Mouse (Mus musculus) CH12.LX (cell line): ENCODE results near the gene Nsg2. TPM values are rescaled to one million over a fixed set of nuclear protein-coding genes. Genes with fewer than 3 reads are reported as not detected.

Experiments
- DNase-seq: peaks from one replicate; pipeline ENCODE4 v3.0.0-alpha.2; 2013; ENCODE audit errors: extremely low read depth
- H3K27ac ChIP-seq: 2 replicates; pipeline ENCODE4 v1.5.1; 2012; ENCODE audit warnings: low read depth, mild to moderate bottlenecking, control low read depth, moderate library complexity; ENCODE audit not compliant: insufficient read depth
- H3K27me3 ChIP-seq: replicated peaks from 2 replicates; pipeline ENCODE3; 2012; ENCODE audit warnings: inconsistent platforms
- H3K36me3 ChIP-seq, 2 experiments: replicated peaks in 1 of 2; 2 replicates each; pipeline versions ENCODE3 to v1.6.1; 2012; ENCODE audit warnings: inconsistent platforms in 1 of 2, low read length in 1 of 2, mild to moderate bottlenecking in 1 of 2, mixed read lengths in 1 of 2, moderate library complexity in 1 of 2; ENCODE audit not compliant: control insufficient read depth in 1 of 2, insufficient read depth in 1 of 2
- H3K4me1 ChIP-seq, 2 experiments: 2 replicates each; pipeline ENCODE4 v1.6.1; 2012; ENCODE audit warnings: inconsistent platforms in 1 of 2, moderate library complexity in 1 of 2; ENCODE audit not compliant: insufficient read depth in 2 of 2, control insufficient read depth in 1 of 2
- H3K4me2 ChIP-seq: 2 replicates; pipeline ENCODE4 v1.6.1; 2012; ENCODE audit warnings: low read depth, mild to moderate bottlenecking, control low read depth; ENCODE audit not compliant: poor library complexity, insufficient read depth, severe bottlenecking
- H3K4me3 ChIP-seq, 3 experiments: fragments of 150-350 bp in 1 of 3; sonication (generic) in 1 of 3; replicated peaks in 1 of 3; 2 replicates each; pipeline versions ENCODE3 to v1.5.1; 2011 to 2012; ENCODE audit warnings: low read depth in 2 of 3, low read length in 2 of 3, mild to moderate bottlenecking in 2 of 3, moderate library complexity in 2 of 3, control low read depth in 1 of 3, improper control_type of control experiment in 1 of 3, inconsistent platforms in 1 of 3, mixed read lengths in 1 of 3; ENCODE audit not compliant: poor library complexity in 1 of 3
- H3K79me2 ChIP-seq: replicated peaks from 2 replicates; pipeline ENCODE4 v1.6.1; 2012; ENCODE audit warnings: mild to moderate bottlenecking, moderate library complexity; ENCODE audit not compliant: control insufficient read depth, poor library complexity, insufficient read depth, severe bottlenecking; ENCODE audit errors: extremely low read depth
- H3K9ac ChIP-seq: 2 replicates; pipeline ENCODE4 v1.6.1; 2012; ENCODE audit warnings: low read depth, mild to moderate bottlenecking, control low read depth, moderate library complexity; ENCODE audit not compliant: insufficient read depth
- H3K9me3 ChIP-seq: replicated peaks from 2 replicates; pipeline ENCODE3; 2012; ENCODE audit warnings: low read length, inconsistent platforms, mixed read lengths
- CHD1 ChIP-seq: IDR thresholded peaks from 2 replicates; pipeline ENCODE4 v1.6.1; 2012; ENCODE audit warnings: low read depth, low read length, improper control_type of control experiment, inconsistent platforms
- CHD2 ChIP-seq: IDR thresholded peaks from 2 replicates; pipeline ENCODE4 v1.6.1; 2011; ENCODE audit warnings: low read length, improper control_type of control experiment
- CTCF ChIP-seq, 2 experiments: IDR thresholded peaks in 1 of 2; conservative IDR thresholded peaks in 1 of 2; 2 replicates each; pipeline ENCODE4 v1.5.1; 2011 to 2012; ENCODE audit warnings: low read depth in 2 of 2, low read length in 2 of 2, improper control_type of control experiment in 1 of 2, inconsistent platforms in 1 of 2, mild to moderate bottlenecking in 1 of 2, moderate library complexity in 1 of 2
- E2F4 ChIP-seq: IDR thresholded peaks from 2 replicates; pipeline ENCODE4 v1.6.1; 2011; ENCODE audit warnings: low read depth, low read length, improper control_type of control experiment; ENCODE audit not compliant: insufficient replicate concordance
- ELF1 ChIP-seq: IDR thresholded peaks from 2 replicates; pipeline ENCODE4 v1.6.1; 2014; ENCODE audit warnings: low read depth, mild to moderate bottlenecking, inconsistent platforms, low read length, improper control_type of control experiment
- EP300 ChIP-seq: IDR thresholded peaks from 2 replicates; pipeline ENCODE4 v1.6.1; 2011; ENCODE audit warnings: low read length, improper control_type of control experiment
- GABPA ChIP-seq: IDR thresholded peaks from 2 replicates; pipeline ENCODE4 v1.6.1; 2012; ENCODE audit warnings: low read depth, low read length, improper control_type of control experiment, inconsistent platforms; ENCODE audit not compliant: insufficient replicate concordance
- HCFC1 ChIP-seq: IDR thresholded peaks from 2 replicates; pipeline ENCODE4 v1.6.1; 2012; ENCODE audit warnings: low read depth, mild to moderate bottlenecking, inconsistent platforms, low read length, improper control_type of control experiment
- JUN ChIP-seq: IDR thresholded peaks from 2 replicates; pipeline ENCODE4 v1.6.1; 2011; ENCODE audit warnings: low read depth, mild to moderate bottlenecking, low read length, improper control_type of control experiment, moderate library complexity; ENCODE audit not compliant: insufficient read depth
- JUND ChIP-seq: conservative IDR thresholded peaks from 2 replicates; pipeline ENCODE4 v1.6.1; 2011; ENCODE audit warnings: low read depth, low read length, improper control_type of control experiment
- MAFK ChIP-seq: IDR thresholded peaks from 2 replicates; pipeline ENCODE4 v1.6.1; 2011; ENCODE audit warnings: low read length, improper control_type of control experiment; ENCODE audit not compliant: insufficient replicate concordance
- MAX ChIP-seq: IDR thresholded peaks from 2 replicates; pipeline ENCODE4 v1.6.1; 2011; ENCODE audit warnings: low read length, improper control_type of control experiment
- MAZ ChIP-seq: IDR thresholded peaks from 2 replicates; pipeline ENCODE4 v1.6.1; 2012; ENCODE audit warnings: low read depth, mild to moderate bottlenecking, inconsistent platforms, low read length, improper control_type of control experiment, moderate library complexity
- MEF2A ChIP-seq: IDR thresholded peaks from 2 replicates; pipeline ENCODE4 v1.6.1; 2014; ENCODE audit warnings: low read depth, mild to moderate bottlenecking, inconsistent platforms, low read length, improper control_type of control experiment, borderline replicate concordance
- NRF1 ChIP-seq: IDR thresholded peaks from 2 replicates; pipeline ENCODE4 v1.6.1; 2014; ENCODE audit warnings: low read depth, mild to moderate bottlenecking, inconsistent platforms, low read length, improper control_type of control experiment, moderate library complexity
- PAX5 ChIP-seq: IDR thresholded peaks from 2 replicates; pipeline ENCODE4 v1.6.1; 2012; ENCODE audit warnings: low read length, inconsistent platforms, mixed read lengths
- POLR2A ChIP-seq: IDR thresholded peaks from 2 replicates; pipeline ENCODE4 v1.6.1; 2011; ENCODE audit warnings: low read depth, mild to moderate bottlenecking, improper control_type of control experiment, low read length
- POLR2AphosphoS2 ChIP-seq: IDR thresholded peaks from 2 replicates; pipeline ENCODE4 v1.6.1; 2011; ENCODE audit warnings: low read depth, low read length, improper control_type of control experiment
- TCF12 ChIP-seq: IDR thresholded peaks from 2 replicates; pipeline ENCODE4 v1.6.1; 2014; ENCODE audit warnings: low read depth, mild to moderate bottlenecking, inconsistent platforms, low read length, improper control_type of control experiment
- ZMIZ1 ChIP-seq: IDR thresholded peaks from 2 replicates; pipeline ENCODE4 v1.6.1; 2012; ENCODE audit warnings: low read depth, mild to moderate bottlenecking, inconsistent platforms, low read length, improper control_type of control experiment
- ZNF384 ChIP-seq: IDR thresholded peaks from 2 replicates; pipeline ENCODE4 v1.6.1; 2012; ENCODE audit warnings: low read depth, low read length, improper control_type of control experiment, inconsistent platforms
- dilution Hi-C: fragments of 300-500 bp; cut with MboI; formaldehyde crosslinking; loops from 2 replicates; pipeline ENCODE4 v1.14.3; 2020; ENCODE audit warnings: low sequenced_read_pairs; ENCODE audit not compliant: extremely low pct_unique_long_range_greater_than_20kb, extremely low pct_ligation_motif_present
- in situ Hi-C: fragments of 300-500 bp; cut with MboI; formaldehyde crosslinking; loops from 3 replicates; pipeline ENCODE4 v1.14.3; 2019; ENCODE audit warnings: low sequenced_read_pairs, low pct_ligation_motif_present, low pct_unique_long_range_greater_than_20kb, mixed read lengths
- polyA plus RNA-seq: library from polyadenylated mRNA; unstranded; fragments of >175 nt; gene quantifications from 2 replicates; pipeline ENCODE4 v1.2.1, GENCODE M21; 2012; ENCODE audit warnings: low read depth; ENCODE audit not compliant: insufficient read length
- total RNA-seq, 2 experiments: library from RNA; depleted of rRNA; stranded (reverse); fragments of 300-350 nt in 1 of 2; fragments of >200 nt in 1 of 2; gene quantifications; 2 replicates each; pipeline ENCODE4 v1.2.3; 2012 to 2014

Gene Nsg2
- total and polyA plus RNA-seq, 3 experiments: 2.8 to 7.5 (median 7.4) TPM

DNA sequence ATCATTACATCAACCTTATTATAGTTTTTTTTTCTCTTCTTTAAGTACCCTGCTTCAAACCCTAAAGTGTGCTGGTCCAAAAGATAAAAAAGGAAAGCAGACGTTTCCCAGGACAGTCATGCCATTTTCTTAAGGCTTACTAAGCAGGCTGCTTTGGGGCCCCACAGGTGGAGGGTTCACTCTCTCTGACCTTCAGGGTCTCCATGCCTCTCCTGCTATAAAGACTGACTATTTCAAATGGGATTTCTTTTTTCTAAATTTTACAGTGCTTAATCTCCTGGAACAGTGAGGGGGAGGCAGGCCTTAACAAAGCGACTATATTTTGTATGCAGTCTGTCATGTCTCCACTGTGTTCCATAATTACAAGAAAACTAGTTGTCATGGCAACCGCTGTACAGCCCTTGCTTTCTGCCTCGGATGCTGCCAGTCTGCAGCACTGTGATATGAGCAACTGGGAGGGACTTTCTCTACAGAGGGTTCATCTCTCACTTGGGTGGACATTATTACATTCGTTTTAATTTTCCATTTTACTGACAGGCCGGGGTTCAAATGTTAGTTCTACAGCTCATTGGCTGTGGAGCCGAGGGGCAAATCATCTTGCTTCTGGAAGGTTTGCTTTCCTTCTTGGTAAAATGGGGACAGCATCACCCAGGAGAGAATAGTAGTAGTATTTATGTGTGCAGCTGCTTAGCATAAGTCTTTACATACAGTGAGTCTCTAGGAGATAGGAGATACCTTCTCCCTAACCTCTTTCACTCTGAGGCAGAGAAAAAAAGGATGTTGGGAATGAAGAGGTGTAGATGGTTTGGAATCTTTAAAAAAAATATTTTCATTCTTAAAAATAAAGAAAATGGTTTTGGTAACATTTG is 27.4 kb downstream of the Nsg2 start:
- Histone ChIP-seq H3K36me3 (no peaks in the 10 kb centered on the region), H3K4me1 (peaks cover 6 to 20% of the 10 kb centered on the region in 2 experiments; a peak in 3 of 4 replicates)
- no peak for TF ChIP-seq CHD2
- TF ChIP-seq ELF1: no peak
- TF ChIP-seq MAZ: no peak
- no peak for TF ChIP-seq POLR2AphosphoS2
- no peak for TF ChIP-seq GABPA
- TF ChIP-seq MEF2A: no peak
- no peak for TF ChIP-seq CHD1
- no peak for TF ChIP-seq ZNF384
- TF ChIP-seq JUN: no peak
- TF ChIP-seq ZMIZ1: no peak
- no peak for TF ChIP-seq MAFK
- no peak for TF ChIP-seq EP300
- TF ChIP-seq MAX: no peak
- TF ChIP-seq PAX5: no peak
- TF ChIP-seq TCF12: no peak
- no peak for TF ChIP-seq NRF1
- TF ChIP-seq JUND: no peak
- TF ChIP-seq E2F4: no peak
- TF ChIP-seq HCFC1: no peak
- TF ChIP-seq, all 38 proteins: peak for 0
- Histone ChIP-seq H3K4me2 (no peak overlapping the region), H3K9ac (no peak overlapping the region), H3K4me3 (no peak overlapping the region), H3K9me3 (no peaks in the 10 kb centered on the region), H3K79me2 (no peaks in the 10 kb centered on the region), H3K27me3 (no peaks in the 10 kb centered on the region), H3K27ac (no peak overlapping the region)
- dilution Hi-C loops (no loop called here), in situ Hi-C loops (no loop called here)
- DNase-seq: no peak

DNA sequence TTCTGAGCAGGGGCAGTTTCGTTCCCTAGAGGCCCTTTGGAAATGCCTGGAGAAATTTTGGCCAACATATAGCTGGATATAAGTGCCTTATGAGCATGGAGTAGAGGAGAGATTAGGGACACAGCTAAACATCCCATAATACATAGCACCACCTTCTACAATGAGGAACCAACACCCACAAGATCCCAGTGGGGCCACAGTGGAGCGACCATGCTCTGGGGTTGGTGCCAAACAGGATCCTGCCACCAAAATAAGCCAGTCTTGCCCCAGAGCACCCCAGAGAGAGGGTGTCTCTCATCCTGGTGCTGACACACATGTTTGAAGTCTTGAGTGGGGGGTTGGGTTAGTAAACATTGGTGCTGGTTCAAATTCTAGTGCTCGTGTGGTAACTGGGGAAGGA is 28.3 kb downstream of the Nsg2 start:
- Histone ChIP-seq H3K79me2 (no peaks in the 10 kb centered on the region), H3K9me3 (no peaks in the 10 kb centered on the region), H3K27ac (no peak overlapping the region), H3K4me2 (no peak overlapping the region), H3K4me3 (no peak overlapping the region), H3K4me1 (peaks cover 6 to 20% of the 10 kb centered on the region in 2 experiments; a peak in 3 of 4 replicates), H3K9ac (no peak overlapping the region), H3K36me3 (no peaks in the 10 kb centered on the region), H3K27me3 (no peaks in the 10 kb centered on the region)
- no peak for DNase-seq
- dilution Hi-C loops: no loop called here
- in situ Hi-C loops: no loop called here
- TF ChIP-seq JUND: no peak
- no peak for TF ChIP-seq MAFK
- no peak for TF ChIP-seq ZNF384
- TF ChIP-seq POLR2A: no peak
- no peak for TF ChIP-seq MEF2A
- TF ChIP-seq TCF12: no peak
- TF ChIP-seq CHD2: no peak
- no peak for TF ChIP-seq CTCF (conservative IDR thresholded peaks at IDR 0.05 in 1 of 2, IDR thresholded peaks at IDR 0.05 in 1 of 2; ENCODE audit: low read depth in 2 of 2, low read length in 2 of 2)
